Mouse (Mus musculus): ENCODE measurements around the gene Nup93. TPM values are rescaled to one million over a fixed set of nuclear protein-coding genes. Genes with fewer than 3 reads are reported as not detected.

Nup93 gene
- polyA plus RNA-seq, 1 experiment from 2014 or later, result 28.1 TPM

DNA sequence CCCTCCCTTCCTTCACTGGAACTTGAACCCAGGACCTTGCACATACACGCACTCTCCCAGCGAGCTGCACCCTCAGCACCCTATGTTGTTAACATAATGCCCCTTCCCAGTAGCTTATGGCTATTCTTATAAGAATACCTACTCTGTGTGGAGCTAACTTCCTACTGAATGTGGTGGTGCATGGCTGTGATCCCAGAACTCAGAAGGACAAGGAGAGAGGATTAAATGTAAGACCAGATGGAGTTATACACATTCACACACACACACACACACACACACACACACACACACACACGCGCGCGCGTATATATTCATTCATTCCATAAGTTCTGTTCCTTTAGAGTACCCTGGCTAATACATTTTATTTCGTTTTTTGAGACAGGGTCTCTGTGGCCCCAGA, 8.1 kb upstream of the Nup93 start:
- H3K36me3 ChIP-seq (ENCODE audit: control insufficient read depth, insufficient read depth, low read length), result no peaks in the 10 kb centered on the region
- no peaks in the 10 kb centered on the region for H3K27me3 ChIP-seq (ENCODE audit: control insufficient read depth, insufficient read depth, low read length)
- H3K4me1 ChIP-seq (replicated peaks; ENCODE audit: control insufficient read depth, insufficient read depth), result no peaks in the 10 kb centered on the region
- ATAC-seq (ENCODE audit: low FRiP score, low TSS enrichment) (no peak), DNase-seq (ENCODE audit: low spot score) (no peak)
- 79% methylated on average over 8 of the region's 8 CpGs for WGBS
- no peak overlapping the region for H3K4me3 ChIP-seq (ENCODE audit: low read depth, low read length)
- H3K9me3 ChIP-seq (ENCODE audit: control insufficient read depth, low read length), result no peaks in the 10 kb centered on the region
- no peak for TF ChIP-seq EP300 (optimal IDR thresholded peaks at IDR 0.05)
- no peak for TF ChIP-seq CTCF (IDR thresholded peaks at IDR 0.05; ENCODE audit: low read depth)
- H3K4me2 ChIP-seq (replicated peaks; ENCODE audit: low read depth), result no peak overlapping the region
- H3K27ac ChIP-seq (replicated peaks), result no peak overlapping the region
- H3K9ac ChIP-seq (ENCODE audit: low read length), result no peak overlapping the region

DNA sequence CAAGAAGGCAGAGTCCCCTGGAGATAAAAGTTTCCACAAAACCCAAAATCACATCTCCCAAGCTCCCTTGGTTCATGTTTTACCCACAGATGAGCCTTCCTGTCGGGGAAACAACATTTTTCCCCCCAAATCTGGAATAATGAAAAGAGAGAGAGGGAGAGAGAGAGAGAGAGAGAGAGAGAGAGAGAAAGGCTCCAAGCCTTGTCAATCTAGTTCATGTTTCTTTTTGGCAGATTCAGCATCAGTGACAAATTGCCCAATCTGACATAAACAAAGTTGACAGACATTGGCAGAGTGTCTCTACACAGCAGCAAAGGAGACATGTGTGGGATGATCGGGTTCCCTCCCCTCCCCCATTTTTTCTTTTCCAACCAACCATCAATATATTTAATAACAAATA, 6.9 kb upstream of the Nup93 start:
- no peaks in the 10 kb centered on the region for H3K36me3 ChIP-seq (ENCODE audit: control insufficient read depth, insufficient read depth, low read length)
- no peaks in the 10 kb centered on the region for H3K27me3 ChIP-seq (ENCODE audit: control insufficient read depth, insufficient read depth, low read length)
- WGBS, result 64% methylated on average over 2 of the region's 2 CpGs
- ATAC-seq (ENCODE audit: low FRiP score, low TSS enrichment), result no peak
- H3K4me2 ChIP-seq (replicated peaks; ENCODE audit: low read depth), result no peak overlapping the region
- H3K27ac ChIP-seq (replicated peaks), result no peak overlapping the region
- DNase-seq (ENCODE audit: low spot score), result no peak
- no peaks in the 10 kb centered on the region for H3K9me3 ChIP-seq (ENCODE audit: control insufficient read depth, low read length)
- no peak for TF ChIP-seq CTCF (IDR thresholded peaks at IDR 0.05; ENCODE audit: low read depth)
- no peak for TF ChIP-seq EP300 (optimal IDR thresholded peaks at IDR 0.05)
- H3K4me1 ChIP-seq (replicated peaks; ENCODE audit: control insufficient read depth, insufficient read depth), result no peaks in the 10 kb centered on the region
- H3K4me3 ChIP-seq (ENCODE audit: low read depth, low read length), result no peak overlapping the region
- no peak overlapping the region for H3K9ac ChIP-seq (ENCODE audit: low read length)

DNA sequence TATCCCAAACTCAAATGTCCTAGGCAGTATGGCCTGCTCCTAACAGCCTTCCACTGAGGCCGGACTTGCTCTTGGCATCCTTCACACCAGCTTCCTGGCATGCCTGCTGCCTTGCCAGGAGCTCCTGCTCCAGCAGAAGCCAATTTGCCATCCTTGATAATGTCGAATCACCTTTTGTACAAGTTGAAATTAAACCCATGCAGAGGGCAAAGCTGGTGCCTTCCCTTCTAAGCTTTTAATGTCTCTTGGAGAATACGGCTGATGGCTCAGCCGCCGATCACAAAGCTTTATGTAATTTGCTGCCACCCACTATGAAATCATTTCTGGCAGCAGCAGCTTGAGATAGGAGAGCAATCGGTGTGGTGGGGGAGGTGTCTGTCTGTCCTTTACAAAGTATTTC, 4.7 kb upstream of the Nup93 start:
- no peak for TF ChIP-seq EP300 (optimal IDR thresholded peaks at IDR 0.05)
- TF ChIP-seq CTCF (IDR thresholded peaks at IDR 0.05; ENCODE audit: low read depth), result no peak
- ATAC-seq (ENCODE audit: low FRiP score, low TSS enrichment) (no peak), DNase-seq (ENCODE audit: low spot score) (no peak)
- Histone ChIP-seq H3K4me1 (replicated peaks; ENCODE audit: control insufficient read depth, insufficient read depth) (no peaks in the 10 kb centered on the region), H3K9me3 (ENCODE audit: control insufficient read depth, low read length) (no peaks in the 10 kb centered on the region), H3K27me3 (ENCODE audit: control insufficient read depth, insufficient read depth, low read length) (no peaks in the 10 kb centered on the region), H3K9ac (ENCODE audit: low read length) (no peak overlapping the region), H3K36me3 (ENCODE audit: control insufficient read depth, insufficient read depth, low read length) (no peaks in the 10 kb centered on the region), H3K4me2 (replicated peaks; ENCODE audit: low read depth) (no peak overlapping the region), H3K4me3 (ENCODE audit: low read depth, low read length) (no peak overlapping the region), H3K27ac (replicated peaks) (no peak overlapping the region)
- 57% methylated on average over 6 of the region's 6 CpGs for WGBS

DNA sequence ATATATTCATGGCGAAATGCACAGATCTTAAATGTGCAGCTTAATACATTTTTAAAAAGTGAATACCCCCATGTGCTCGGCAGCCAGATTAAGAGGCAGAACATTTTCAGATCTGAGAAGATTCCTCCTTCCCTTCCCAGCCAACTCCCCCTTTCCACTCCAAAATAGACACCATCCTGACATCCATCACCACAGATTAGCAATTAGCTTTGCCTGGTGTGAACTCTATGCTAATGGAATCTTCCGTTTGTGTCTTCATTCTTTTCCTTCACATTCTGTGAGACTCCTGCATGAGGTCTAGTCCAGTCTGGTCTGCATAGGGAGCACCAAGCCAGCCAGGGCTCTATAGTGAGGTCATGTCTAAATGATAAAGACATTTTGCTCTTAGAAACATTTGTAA, 4.1 kb upstream of the Nup93 start:
- Histone ChIP-seq H3K4me2 (replicated peaks; ENCODE audit: low read depth) (no peak overlapping the region), H3K27me3 (ENCODE audit: control insufficient read depth, insufficient read depth, low read length) (no peaks in the 10 kb centered on the region), H3K4me1 (replicated peaks; ENCODE audit: control insufficient read depth, insufficient read depth) (no peaks in the 10 kb centered on the region), H3K27ac (replicated peaks) (no peak overlapping the region), H3K9ac (ENCODE audit: low read length) (no peak overlapping the region), H3K4me3 (ENCODE audit: low read depth, low read length) (no peak overlapping the region), H3K9me3 (ENCODE audit: control insufficient read depth, low read length) (no peaks in the 10 kb centered on the region), H3K36me3 (ENCODE audit: control insufficient read depth, insufficient read depth, low read length) (no peaks in the 10 kb centered on the region)
- no peak for ATAC-seq (ENCODE audit: low FRiP score, low TSS enrichment)
- no peak for TF ChIP-seq CTCF (IDR thresholded peaks at IDR 0.05; ENCODE audit: low read depth)
- no peak for TF ChIP-seq EP300 (optimal IDR thresholded peaks at IDR 0.05)
- 65% methylated on average over 3 of the region's 3 CpGs for WGBS
- no peak for DNase-seq (ENCODE audit: low spot score)

DNA sequence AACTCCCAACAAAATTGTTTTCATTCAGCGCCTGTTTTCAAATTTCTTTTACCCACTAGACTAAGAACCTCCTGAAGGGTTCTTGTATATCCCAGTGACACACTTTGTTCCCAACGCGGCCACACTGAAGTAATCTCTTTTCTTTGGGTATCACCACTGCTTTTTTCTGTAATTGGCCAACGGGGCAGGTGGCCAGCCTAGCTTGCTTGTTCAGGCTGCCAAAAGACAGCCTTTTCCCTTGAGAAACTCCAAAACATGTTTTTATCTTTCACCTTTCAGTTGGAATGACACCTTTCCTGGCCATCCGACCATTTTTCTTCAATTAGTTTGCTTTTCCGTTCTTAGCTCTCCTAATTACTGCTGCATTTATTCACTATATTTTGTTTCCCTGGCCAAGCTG, 545 bp upstream of the Nup93 start:
- Histone ChIP-seq H3K9ac (ENCODE audit: low read length) (0 out of 2 replicates have a peak overlapping the region, but pooled peaks have one; percentile 24), H3K27ac (replicated peaks) (no peak overlapping the region; the same call in 1 of the 2 replicates), H3K9me3 (ENCODE audit: control insufficient read depth, low read length) (no peaks in the 10 kb centered on the region), H3K27me3 (ENCODE audit: control insufficient read depth, insufficient read depth, low read length) (no peaks in the 10 kb centered on the region), H3K4me2 (replicated peaks; ENCODE audit: low read depth) (peak overlapping the region; percentile 80), H3K36me3 (ENCODE audit: control insufficient read depth, insufficient read depth, low read length) (no peaks in the 10 kb centered on the region), H3K4me3 (ENCODE audit: low read depth, low read length) (peak overlapping the region; percentile 69), H3K4me1 (replicated peaks; ENCODE audit: control insufficient read depth, insufficient read depth) (no peaks in the 10 kb centered on the region)
- WGBS, result 61% methylated on average over 6 of the region's 6 CpGs
- DNase-seq (ENCODE audit: low spot score) (no peak), ATAC-seq (ENCODE audit: low FRiP score, low TSS enrichment) (no peak)
- TF ChIP-seq EP300 (optimal IDR thresholded peaks at IDR 0.05), result no peak
- TF ChIP-seq CTCF (IDR thresholded peaks at IDR 0.05; ENCODE audit: low read depth), result no peak

DNA sequence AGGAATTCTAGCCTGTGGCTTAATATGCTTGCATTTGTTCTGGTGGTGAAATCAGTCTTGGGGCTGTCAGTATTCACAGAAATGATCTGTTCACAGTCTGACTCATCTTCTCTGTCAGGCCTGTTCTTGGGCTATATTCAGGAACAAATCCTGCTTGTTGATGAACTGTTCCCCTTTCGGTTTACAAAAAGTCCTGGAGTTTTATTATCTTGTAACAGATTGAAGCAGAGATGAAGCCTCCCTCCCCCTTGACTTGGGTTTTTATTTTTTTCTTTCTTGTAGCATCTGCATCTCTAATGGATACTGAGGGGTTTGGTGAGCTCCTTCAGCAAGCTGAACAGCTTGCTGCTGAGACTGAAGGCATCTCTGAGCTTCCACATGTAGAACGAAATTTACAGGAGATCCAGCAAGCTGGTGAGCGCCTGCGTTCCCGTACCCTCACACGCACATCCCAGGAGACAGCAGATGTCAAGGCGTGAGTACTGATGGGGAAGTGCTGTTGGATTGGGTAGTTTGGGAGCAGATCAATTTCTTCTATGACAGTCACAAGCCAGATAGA, 13.1 kb downstream of the Nup93 start:
- Histone ChIP-seq H3K4me1 (replicated peaks; ENCODE audit: control insufficient read depth, insufficient read depth) (no peaks in the 10 kb centered on the region), H3K27ac (replicated peaks) (no peak overlapping the region), H3K4me2 (replicated peaks; ENCODE audit: low read depth) (no peak overlapping the region), H3K36me3 (ENCODE audit: control insufficient read depth, insufficient read depth, low read length) (no peaks in the 10 kb centered on the region), H3K9ac (ENCODE audit: low read length) (no peak overlapping the region), H3K4me3 (ENCODE audit: low read depth, low read length) (no peak overlapping the region), H3K9me3 (ENCODE audit: control insufficient read depth, low read length) (no peaks in the 10 kb centered on the region), H3K27me3 (ENCODE audit: control insufficient read depth, insufficient read depth, low read length) (no peaks in the 10 kb centered on the region)
- TF ChIP-seq CTCF (IDR thresholded peaks at IDR 0.05; ENCODE audit: low read depth), result no peak
- TF ChIP-seq EP300 (optimal IDR thresholded peaks at IDR 0.05), result no peak
- DNase-seq (ENCODE audit: low spot score) (no peak), ATAC-seq (ENCODE audit: low FRiP score, low TSS enrichment) (no peak)
- WGBS, result 89% methylated on average over 7 of the region's 7 CpGs

Data from stomach, postnatal 0 days (tissue).